Mouse (Mus musculus) adrenal gland, adult (tissue): ENCODE results near the gene Phactr2.

Experiments used
- DNase-seq, 2 experiments: peaks; one replicate each; pipeline ENCODE4 v3.0.0; 2022 to 2023; ENCODE audit warnings: low spot score in 1 of 2; ENCODE audit not compliant: inconsistent age in 2 of 2

Phactr2 gene

DNA sequence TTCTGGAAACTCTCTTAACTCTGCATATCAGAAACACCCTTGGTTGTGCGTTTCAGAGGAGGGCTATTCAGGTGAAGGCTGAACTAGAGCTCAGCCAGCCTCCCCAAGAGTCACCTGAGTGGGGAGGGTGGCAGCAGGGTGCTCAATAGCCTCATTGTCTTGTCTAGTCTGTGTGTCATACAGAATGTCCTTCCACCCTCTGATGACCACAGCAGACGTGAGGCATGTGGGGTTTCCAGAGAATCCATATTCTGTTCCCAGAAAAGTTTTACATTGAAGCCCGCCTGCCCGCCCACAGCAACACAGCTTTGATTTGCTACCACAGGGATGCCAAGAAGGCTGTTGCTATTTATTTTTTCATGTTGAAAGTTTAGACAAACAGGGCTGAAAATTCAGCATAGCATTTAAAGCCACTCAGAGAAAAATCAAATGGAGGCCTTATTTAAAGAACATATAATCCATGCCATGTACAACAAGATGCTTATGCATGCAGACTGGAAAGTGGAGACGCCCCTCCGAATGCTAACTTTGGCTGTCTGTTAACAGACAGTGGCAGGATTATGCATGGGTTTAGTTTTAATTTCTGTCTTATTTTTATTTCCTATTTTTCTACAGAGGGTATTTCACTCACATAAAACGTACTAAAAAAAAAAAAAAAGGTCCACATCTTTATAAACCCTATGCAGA is 248.7 kb downstream of the Phactr2 start:
- DNase-seq = no peak

DNA sequence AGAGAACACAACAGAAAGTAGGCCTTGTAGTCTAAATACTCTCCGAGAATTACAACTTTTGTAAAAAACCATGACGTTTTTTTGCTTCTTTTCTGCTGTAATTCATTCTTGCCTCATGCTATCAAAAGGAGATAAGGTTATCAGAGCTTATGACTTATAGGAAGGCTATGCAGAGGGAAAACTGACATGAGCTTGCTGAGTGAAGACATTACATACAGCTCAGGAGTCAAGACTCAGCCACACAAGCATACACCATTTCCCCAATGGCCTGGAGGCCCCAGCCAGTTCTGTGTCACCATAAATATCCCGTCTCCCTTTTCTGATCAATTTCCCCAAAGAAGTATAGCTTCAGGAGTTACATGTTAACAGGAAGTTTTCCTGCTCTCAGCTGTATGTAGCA is 252.1 kb downstream of the Phactr2 start:
- no peak for DNase-seq

DNA sequence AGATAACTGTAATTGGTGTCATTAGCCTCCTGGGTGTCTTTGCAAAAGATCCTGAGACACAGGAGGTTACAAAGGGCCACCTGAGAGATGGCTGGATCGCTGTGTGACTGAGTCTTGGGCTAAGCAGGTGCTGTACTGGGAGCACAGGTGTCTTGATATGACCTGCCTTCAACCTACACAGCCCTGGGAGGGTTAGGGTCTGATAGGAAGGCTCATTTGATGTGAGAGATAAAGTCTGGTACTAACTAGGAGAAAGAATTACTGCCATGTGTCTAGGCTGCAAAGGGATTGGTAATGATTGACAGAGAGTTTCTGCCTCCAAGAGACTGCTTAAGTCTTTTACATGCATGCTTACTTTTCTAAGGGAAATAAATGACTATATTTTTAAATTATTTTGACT is 254.2 kb downstream of the Phactr2 start:
- no peak for DNase-seq

DNA sequence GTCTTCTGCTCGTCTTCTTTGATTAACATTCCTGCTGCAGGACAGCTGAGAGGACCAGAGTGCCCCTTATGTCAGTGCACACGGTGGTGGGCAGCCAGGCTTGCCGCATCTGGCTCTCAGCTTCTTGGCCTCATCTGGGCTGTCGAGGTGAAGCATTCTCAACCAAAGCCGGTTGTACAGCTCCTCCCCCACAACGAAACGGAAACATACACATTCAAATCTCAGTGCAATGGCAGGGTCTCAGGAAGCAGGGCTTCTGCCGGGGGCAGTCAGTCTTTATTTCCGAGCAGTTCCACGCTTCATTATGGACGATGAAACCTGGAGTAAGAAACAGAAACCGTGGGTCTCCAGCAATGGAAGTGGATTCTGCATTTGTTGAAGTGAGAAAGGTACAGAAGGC is 260.3 kb downstream of the Phactr2 start:
- no peak for DNase-seq

DNA sequence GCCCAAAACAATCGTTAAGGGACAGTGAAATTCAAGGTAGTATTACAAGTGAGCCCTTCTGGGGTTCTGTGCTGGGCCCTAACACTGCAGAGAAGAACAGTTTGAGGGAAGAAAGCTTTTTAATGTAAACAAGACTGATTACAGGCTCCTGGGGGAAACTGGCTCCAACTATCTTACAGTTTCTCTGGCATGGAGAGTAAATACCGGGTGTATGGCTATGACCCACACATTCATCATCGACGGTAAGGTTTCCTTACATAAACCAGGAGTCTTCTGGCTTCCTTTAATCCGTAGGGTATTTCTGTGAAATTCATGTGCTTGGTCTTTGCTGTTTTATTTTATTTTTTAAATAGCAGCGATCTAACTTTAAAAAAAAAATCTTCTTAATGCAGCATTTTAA is 261.4 kb downstream of the Phactr2 start:
- no peak for DNase-seq

DNA sequence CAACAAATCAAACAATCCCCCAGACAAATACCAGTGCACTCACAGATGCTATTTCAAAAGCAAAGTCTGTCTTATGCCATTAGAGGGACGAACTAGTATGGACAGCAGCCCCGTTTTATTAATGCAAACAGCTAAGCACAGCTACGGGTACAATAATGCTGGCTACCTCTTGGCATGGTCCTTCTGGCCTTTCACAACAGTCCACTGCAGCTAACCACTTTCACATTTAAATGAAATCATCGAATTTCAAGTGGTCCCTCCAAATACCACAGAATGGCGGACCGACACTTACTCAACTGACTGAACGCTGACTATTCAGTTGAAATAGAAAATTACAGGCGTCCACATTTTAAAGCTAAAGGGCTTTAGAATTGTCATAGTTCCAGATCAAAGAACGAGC is 261.9 kb downstream of the Phactr2 start:
- DNase-seq = no peak

DNA sequence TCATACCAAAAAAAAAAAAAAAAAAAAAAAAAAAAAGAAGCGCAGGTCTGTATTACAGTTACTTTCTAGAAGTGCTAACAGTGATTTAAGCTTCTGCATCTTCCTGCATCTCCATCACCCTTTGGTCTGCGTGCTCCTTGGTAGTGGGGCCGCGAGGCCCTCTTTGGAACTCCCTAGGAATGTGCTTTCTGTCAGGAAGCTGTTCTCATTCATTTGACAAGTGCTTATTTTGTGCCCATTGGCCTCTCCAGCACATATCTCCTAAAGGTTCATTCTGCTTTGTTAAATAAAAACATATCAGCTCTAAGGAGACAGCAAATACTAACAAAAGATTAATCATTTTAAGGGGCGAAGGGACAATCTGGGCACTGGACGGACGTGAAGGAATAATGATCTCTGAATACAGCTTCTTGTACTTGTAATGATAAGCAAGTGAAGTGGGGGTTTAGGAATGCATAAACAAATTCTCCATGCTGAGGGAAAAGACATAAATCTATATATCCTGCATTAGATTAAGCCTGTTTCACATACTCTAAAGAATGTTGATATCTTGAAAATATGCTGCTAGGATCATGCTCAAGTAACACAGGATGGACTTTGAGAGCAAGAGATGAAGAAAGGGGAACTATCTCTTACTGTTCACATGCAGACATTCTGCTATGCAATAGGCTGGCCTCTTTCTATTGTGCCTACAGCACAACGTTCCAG is 264.1 kb downstream of the Phactr2 start:
- no peak for DNase-seq

DNA sequence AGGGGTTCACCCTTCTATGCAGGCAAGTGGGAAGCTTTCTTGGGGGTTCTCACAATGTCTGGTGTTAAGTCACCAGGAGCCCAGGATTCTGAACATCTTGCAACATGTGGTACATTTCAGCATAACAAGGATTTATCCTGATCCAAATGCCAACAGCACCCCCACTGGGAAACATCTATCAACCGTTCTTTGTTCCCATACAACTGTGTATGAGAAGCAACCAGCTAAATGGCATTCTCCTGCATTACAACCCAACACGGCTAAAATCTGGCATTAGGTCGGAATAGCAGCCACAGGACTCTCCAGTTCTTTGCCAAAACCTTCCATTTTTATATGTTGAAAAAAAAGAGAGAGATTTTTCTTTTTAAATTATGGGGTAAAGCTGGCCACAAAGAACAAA is 264.7 kb downstream of the Phactr2 start:
- no peak for DNase-seq

DNA sequence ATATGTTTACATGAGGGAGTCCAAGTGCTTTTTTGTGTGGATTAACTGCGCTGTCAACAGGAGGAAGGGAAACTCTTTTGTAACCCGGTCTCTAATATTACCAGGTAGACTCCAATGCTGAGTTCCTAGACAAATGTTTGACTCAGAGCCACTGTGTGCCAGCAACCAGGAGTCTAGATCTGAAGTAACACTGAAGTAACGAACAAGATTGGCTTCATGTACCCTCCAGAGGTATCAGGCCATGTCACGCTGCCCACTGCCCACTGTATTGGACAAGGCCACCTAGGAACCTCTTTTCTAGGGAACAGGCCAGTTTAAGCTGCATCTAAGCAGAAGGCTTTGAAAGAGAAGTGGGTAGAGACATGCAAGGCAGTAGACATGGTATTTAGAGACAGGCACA is 265.2 kb downstream of the Phactr2 start:
- DNase-seq = no peak

DNA sequence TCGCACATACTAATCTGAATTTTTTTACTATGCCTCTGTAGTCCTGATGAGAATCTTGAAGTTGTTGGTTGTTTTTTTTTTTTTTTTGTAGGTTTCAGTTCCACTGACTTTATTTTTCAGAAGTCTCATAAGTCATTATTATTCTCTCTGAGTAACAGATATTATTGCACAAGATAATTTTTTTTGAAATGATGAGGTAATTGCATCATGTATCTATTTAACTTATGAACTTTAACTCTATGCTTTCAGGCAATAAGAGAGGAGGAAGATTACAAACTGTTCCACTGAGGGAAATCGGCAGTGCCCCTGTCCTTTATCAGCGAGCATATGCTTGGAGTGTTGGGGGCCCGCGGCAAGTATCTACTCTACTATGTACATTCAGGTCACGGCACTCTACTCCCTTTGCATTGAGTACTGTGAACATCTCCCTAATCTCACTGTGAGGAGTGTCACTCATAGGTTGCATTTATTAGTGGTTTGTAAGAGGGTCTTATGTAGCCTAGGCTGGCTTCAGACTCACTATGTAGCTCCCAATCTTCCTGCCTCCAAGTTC is 272.4 kb downstream of the Phactr2 start:
- DNase-seq = no peak

DNA sequence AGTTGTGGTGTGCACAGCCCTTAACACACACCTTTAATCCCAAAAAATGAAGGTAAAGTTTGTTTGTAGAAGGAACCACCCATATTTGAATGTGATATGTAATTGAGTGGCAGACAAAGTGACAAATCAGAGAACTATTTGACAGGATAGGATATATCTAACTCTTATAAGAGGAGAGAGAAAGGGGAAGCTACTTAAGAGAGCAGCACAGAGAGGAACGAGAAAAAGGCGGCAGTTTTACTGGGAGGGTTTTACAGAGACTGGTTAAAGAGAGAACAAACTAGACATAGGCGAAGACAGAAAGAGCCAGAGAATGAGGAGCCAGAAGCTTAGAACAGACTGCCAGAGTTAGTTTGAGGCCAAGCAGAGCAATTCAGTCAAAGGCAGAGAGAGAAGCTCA is 273.4 kb downstream of the Phactr2 start:
- DNase-seq = no peak

DNA sequence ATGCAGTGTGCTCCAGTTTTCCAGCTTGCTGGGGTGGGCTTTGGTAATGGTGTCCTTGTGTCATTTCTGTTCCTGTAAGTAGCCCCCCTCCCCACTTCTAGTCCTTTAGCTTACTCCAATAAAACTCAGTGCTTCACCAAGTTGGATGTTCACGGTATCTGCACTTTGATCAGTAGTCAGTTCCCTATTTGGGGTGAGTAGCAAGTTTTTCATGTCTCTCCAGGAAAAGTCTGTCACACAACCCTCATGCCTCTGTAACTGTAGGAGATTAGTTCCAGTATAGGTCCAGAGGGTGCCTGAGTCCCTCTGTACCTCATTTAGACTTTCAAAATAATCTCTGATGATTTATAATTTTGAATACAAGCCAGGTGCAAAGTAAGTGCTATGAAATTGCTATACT is 275.0 kb downstream of the Phactr2 start:
- DNase-seq = no peak

DNA sequence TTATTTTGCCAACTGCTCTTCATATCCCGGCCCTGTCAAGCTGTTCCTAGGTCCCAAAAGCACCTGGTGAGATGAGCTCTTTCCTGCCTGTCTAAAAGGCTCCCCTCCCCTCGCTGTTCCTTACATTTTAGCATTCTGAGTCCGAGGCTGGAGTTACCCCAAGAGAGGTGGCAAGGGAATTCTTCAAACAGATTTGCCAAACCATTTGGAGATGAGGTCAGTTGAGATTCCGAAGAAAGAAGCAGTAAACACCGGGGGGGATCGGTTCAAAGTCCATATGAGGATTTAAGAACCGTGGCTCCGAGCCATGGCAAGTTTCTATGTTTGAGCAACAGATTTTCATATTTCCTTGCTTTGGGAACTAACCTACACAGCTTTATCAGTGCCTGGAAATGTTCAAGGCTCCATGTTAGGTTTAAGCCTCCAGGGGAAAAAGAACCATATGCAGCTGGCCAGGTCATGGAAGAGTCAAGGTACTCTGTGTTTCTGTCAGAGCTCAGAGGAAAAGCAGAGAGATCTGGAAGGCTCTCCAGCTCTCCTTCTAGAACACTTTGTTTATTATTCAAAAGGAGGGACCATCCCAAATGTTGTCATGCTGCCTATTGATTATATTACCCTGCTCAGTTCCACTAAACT is 277.2 kb downstream of the Phactr2 start:
- DNase-seq = no peak

DNA sequence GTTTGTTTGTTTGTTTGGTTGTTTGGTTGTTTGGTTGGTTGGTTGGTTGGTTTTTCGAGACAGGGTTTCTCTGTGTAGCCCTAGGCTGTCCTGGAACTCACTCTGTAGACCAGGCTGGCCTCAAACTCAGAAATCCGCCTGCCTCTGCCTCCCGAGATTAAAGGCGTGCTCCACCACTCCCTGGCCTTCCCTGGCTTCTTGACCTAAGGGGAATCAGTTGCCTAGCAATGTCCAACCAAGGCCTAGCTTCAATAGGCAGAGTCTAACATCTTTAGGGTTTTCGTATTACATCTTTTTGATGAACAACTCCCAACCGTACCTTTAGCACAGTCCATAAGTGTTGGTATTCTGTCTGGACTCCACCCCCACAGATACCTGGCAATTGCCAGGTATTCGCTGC is 280.7 kb downstream of the Phactr2 start:
- peak; percentile 14 to 34 for DNase-seq

DNA sequence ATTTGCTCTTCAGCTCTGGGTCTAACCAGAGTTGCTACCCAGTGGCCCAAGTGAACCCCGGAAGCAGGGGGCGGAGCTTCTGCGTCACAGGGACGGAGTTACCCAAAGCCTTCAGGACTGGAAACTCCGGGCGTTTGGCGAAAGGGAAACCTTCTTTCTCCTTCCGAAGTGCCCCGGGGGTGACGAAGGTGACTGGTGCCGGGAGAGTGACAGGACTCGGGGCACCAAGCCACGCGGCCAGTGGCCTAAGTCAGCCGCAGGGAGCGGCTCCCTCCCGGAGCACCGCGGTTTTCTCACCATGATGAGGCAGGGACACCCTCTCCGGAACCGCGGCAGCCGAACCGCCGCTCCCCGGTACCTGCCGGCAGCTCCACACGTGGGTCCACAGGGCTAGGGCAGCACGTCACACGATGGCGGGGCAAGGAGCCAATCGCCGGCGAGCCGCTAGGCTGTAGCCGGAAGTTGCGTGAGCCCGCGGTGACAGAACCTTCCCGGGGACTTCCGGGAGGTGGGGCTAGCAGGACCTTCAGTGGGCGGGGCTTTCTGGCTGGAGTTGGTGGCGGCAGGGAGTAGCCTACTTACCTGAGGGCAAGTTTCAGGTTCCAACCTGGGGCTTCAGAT is 281.4 kb downstream of the Phactr2 start, which contains the start of gene Ltv1:
Gene Ltv1, minus strand, starts transcription at position 438 of the 621 bp plus-strand sequence.
- DNase-seq = peak; percentile 97 to 98

DNA sequence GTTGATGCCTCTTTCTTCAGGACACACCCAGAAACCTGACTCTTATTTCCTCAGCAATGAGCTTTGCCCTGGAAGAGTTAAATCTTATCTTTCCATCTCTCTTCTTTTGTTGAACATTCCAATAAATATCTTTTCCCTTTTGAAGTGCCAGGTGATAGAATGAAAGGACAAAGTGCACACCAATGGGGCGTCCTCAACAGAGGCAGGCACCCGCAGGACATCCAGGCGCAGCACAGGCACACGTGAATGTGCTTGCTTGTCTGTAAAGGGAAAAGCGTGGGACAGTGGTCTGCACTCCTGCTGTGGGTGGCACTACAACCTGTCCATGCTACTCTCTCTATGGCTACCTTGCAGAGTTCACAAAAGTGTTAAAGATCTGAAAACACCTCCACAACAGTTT is 284.3 kb downstream of the Phactr2 start:
- DNase-seq = no peak

DNA sequence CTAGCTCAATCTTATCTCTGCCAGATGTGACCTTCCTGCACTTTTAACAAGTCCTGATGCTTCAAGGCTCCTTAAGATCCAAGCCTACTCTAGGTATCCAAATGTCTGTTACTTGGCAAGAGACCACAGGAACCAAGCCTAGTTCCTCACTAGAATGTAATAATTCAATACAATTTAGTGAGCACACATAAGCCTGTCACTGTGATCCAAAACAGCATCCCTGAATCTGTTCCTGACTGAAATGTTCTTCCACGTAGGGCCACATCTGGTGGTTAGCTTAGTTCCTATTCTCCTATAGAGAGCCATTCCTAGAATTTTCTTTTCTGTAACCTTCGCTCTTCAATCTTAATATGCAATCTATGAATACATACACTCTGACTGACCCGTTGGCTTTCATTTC is 287.5 kb downstream of the Phactr2 start:
- no peak for DNase-seq

DNA sequence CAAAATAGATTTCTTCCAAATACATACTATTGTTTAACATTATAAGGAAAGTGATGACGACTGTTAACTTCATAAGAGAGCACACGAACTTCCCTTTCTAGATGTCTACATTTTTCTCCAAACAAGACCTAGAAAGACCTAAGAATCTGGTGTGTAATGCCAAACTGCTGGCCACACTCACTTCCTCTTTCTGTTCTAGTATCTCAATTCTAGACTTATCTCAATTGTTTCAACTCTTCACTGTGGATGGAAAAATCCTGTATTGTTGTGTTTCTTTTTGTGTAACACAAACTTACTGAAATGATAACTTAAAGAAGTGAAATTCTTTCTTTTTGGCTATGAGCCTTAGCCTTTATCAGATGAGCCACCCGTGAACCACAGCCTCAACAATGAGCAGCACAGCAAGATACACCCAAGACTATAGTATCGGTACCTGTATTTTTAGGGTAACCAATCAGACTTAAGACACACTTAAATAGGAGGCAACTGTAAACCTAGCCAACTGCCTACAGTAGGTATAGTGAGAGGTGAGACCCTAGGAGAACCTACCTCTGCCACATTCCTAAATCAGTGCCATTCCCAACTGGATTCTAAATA is 289.9 kb downstream of the Phactr2 start:
- DNase-seq = no peak

DNA sequence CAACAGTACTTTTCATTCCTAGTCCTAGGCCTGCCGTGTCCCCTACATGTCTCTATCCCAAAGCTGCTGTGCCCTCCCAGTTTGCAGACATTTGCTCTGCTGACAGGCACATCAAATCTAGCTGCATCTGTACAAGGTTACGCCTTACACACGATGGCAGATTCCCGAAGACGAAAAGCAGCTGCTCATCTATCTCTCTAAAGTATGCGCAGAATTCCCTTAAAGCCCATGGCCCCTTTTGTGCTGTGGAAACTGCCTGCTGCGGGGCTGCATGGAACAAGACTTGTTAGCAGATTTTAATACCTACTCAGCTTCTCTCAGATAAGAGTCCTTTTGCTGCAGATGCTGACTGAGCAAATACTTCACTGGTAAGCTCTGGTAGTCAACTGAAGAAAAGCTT is 294.0 kb downstream of the Phactr2 start:
- no peak for DNase-seq

DNA sequence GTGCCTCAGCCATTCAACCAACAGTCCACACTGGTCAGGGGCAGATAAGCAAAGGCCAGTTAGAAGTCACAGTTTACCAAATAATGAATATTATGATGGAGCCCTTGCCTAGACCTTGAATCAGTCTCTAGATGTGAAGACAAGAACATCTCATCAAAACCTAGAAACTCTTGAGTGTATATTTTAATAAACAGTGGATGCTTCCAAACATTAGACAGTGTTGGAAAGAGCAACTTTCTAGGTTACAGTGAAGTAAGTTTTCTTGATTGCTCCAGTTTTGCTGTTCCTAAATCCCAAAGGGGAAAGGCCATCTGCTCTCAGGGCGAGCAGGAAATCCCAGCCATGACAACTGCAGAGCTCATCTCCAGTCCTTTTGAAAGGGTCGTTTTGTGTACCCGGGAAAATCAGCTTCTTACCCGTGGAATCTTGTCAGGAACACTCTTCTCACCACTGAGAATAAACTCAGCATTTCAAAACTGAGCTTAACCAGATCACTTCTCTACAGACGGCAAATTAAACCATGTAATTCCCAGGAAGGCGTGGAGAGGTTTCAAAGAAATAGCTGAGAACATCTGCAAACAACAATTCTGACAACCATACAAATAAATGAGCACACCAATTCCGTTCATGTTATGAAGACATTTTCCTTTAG is 296.1 kb downstream of the Phactr2 start, which contains the start of gene Zc2hc1b:
Gene Zc2hc1b, minus strand, starts transcription at position 51 of the 652 bp plus-strand sequence.
- no peak for DNase-seq

DNA sequence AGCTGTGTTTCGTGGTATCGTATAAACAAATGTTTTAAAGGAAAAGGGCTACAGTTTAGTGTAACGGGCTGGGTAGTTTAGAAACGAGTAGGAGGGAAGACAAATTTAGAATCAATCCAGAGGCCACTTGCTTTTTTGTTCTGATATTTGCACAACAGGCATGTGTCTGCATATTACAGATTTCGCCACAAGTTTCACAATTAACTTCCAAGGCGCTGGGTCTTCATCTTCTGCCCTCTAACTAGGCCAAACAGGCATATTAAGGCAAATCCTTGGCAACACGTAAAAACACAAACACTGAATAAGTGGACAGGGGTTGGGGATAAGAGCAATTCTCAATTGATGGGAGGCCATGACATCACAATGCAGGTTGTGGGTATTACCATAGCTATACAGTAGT is 298.3 kb downstream of the Phactr2 start:
- DNase-seq = peak in 1 of 2 experiments; percentile 32
